Mouse (Mus musculus): ENCODE measurements around the gene Mab21l3.
A peak's percentile ranks its signal among the peaks of the same experiment; 100 is the strongest.

Mab21l3 gene

DNA sequence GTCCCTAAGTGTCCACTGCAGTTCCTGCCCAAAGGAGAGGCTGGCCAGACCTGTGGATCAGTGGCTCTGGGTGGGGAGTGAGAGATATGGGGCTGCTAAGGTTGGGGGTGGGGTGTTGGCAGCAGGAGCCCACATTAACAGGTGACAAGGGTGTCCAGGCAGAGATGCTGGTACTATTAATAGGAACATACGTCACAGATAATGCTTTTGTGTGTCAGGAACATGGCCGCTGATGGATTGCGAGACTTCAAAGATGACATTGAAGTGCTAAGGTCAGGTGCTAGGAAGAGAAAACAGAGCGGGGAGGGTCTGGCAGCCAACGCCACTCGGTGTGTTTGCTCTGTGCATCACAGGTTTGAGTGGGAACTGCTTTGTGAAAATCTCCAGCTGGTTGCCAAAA, 44.4 kb downstream of the Mab21l3 start:
- DNase-seq (ENCODE audit: low read depth, low spot score): no peak

GRCm38 (mm10) chr3:101803764-101804163, 45.0 kb downstream of the Mab21l3 start:
- no peak for DNase-seq (ENCODE audit: low read depth, low spot score)

- no peak for DNase-seq (ENCODE audit: low read depth, low spot score)
These were observed 46.0 kb downstream of the Mab21l3 start for GRCm38 (mm10) chr3:101802746-101803145.

- DNase-seq (ENCODE audit: low read depth, low spot score): no peak
These were observed 48.2 kb downstream of the Mab21l3 start for GRCm38 (mm10) chr3:101800596-101801018.

DNA sequence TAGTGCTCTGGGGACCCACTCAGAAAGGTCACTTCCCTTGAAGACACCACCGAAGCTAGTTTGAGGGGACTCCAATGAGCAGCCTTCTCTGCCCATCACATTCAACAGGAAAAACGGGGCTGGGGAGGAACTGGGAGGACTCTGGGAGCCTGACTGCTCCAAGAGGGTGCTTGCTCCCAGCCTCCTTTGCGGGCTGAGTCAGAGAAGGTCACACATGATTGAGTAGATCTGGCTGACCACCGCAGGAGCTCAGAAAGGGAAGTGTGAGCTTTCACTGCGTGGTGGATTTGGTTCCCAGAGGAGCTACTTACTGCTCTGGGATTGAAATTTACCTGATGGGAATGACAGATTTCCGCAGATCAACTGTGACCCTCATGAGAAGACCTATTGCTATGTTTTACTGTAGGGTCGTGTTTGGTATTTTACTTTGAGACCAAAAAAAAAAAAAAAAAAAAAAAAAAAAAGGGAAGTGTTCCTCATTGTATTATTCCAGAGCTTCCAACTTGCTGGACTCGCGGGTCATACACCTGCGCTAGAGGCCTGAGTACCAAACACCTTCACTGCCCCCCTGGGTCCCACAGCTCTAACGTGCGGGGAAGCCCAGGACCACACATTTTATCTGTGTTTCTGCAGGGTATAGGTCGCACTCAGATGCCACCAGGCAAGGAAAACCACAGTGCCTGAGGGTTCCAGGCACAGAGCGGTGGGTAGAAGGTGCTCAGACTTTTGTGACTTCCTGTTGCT, 48.7 kb downstream of the Mab21l3 start:
- no peak for DNase-seq (ENCODE audit: low read depth, low spot score)

- no peak for DNase-seq (ENCODE audit: low read depth, low spot score)
These were observed 50.7 kb downstream of the Mab21l3 start for GRCm38 (mm10) chr3:101797830-101798709.

DNA sequence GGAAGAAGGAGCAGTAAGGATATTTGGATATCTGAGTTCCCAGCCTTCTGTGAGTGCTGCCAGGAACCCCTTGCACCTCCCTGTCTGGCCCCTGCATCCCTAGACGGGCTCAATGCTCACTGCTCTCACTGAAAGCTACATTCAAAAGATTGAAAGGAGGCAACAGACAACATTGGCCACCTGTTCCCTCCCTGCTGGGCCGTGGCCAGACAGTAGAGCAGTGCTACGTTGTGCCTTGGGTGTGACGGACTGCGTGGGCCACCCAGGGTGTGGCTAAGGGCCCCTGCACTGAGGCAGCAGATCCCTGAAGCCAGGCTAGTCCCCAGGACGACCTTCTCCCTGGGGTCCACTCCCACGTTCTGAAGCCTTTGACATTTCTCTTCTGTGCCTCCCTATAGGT, 52.5 kb downstream of the Mab21l3 start:
- DNase-seq (ENCODE audit: low read depth, low spot score): no peak

GRCm38 (mm10) chr3:101795387-101796039, 53.2 kb downstream of the Mab21l3 start:
- DNase-seq (ENCODE audit: low read depth, low spot score): no peak

GRCm38 (mm10) chr3:101794666-101795065, 54.1 kb downstream of the Mab21l3 start:
- DNase-seq (ENCODE audit: low read depth, low spot score): no peak

GRCm38 (mm10) chr3:101794026-101794425, 54.7 kb downstream of the Mab21l3 start:
- DNase-seq (ENCODE audit: low read depth, low spot score): no peak

DNA sequence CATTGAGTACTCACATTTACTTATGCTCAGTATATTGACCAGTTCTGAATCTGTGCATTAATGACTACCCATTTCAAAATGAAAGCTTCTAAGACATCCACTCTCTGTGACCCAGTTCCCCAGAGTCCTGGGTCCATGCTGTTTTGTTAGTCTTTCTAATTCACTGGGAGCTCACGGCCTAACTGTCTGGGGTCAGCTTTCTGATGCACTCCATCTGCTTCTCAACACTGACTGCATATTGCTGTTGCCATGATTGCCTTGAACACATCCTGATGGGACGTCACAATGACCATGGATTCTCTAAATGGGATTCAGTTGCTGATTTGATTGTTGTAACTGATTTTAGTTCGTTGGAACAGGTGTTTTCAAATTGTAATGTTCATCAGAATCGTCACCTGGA, 56.6 kb downstream of the Mab21l3 start:
- no peak for DNase-seq (ENCODE audit: low read depth, low spot score)

GRCm38 (mm10) chr3:101784768-101785424, 63.9 kb downstream of the Mab21l3 start:
- DNase-seq (ENCODE audit: low read depth, low spot score): no peak

- no peak for DNase-seq (ENCODE audit: low read depth, low spot score)
These were observed 65.0 kb downstream of the Mab21l3 start for GRCm38 (mm10) chr3:101783793-101784192.

GRCm38 (mm10) chr3:101780874-101781483, 67.8 kb downstream of the Mab21l3 start:
- peak; percentile 12 for DNase-seq (ENCODE audit: low read depth, low spot score)

DNA sequence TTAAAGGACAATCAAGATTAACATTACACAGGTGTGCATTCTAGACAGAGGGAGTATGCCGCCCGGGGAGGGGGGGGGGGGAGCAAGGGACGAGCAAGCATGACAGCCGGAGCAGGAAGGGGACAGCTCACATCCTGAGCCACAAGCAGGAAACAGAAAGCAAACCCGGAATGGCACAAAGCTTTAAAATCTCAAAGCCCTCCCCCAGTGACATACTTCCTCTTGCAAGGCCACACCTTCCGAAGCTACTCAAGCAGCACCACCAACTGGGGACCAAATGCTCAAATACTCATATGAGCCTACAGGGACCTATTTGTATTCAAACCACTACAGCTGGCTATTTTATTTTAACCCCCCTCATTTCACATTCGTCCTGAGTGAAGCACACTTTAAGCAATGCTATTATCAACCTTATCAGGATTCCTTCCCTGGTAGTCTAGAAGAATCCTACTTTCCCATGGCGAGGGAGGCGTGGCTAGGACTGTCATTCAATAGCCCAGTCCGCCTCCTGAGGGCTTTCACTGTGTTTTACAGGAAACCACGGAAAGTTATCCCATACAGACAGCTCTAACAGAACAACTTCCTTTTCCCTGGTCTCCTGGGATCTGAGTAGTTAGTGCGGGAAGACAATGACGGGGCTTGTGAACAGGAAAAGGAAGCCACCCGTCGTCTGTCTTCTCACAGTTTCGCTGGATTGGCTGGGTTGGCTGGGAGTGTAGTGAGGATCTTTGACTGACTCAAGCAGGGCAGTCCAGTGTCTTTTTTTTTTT, 69.7 kb downstream of the Mab21l3 start:
- DNase-seq (ENCODE audit: low read depth, low spot score): no peak

GRCm38 (mm10) chr3:101775732-101776131, 73.0 kb downstream of the Mab21l3 start:
- DNase-seq (ENCODE audit: low read depth, low spot score): no peak

- DNase-seq (ENCODE audit: low read depth, low spot score): no peak
These were observed 78.2 kb downstream of the Mab21l3 start for GRCm38 (mm10) chr3:101770540-101770939.

GRCm38 (mm10) chr3:101763566-101763965, 85.2 kb downstream of the Mab21l3 start:
- DNase-seq (ENCODE audit: low read depth, low spot score): no peak
